Mouse (Mus musculus): ENCODE measurements around the gene Tmem102. TPM values are rescaled to one million over a fixed set of nuclear protein-coding genes. Genes with fewer than 3 reads are reported as not detected.

Gene Tmem102
- polyA plus RNA-seq, 1 experiment = 0.32 TPM

DNA sequence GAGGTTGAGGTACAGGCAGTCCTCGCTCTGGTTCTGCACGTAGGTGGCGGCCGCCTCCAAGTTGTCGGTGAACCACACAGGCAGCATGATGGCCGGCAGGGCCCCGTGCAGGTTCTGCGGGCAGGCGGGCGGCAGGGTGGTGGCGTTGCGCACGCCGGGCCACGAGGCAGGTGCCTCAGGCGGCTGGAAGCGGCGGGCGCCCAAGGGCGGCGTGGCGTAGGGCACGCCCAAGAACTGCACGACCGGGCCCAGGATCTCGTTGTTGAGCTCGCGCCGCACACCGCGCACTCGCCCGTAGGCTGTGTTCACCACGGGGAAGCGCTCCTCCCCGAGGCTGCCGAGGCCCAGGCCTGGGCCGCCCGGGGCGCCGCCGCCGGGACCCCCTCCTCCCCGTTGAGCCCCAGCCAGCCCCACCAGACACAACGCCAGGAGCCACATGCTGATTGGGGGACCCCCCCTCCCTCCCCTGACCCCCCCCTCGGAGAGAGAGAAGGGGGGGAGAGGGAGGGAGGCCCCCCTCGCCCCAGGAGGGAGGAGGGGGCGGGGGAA, 28.7 kb upstream of the Tmem102 start:
- Histone ChIP-seq H3ac (ENCODE audit: control insufficient read depth, insufficient read length, low read depth) (no peak overlapping the region), H3K36me3 (ENCODE audit: control insufficient read depth, insufficient read depth) (peaks cover 12% of the 10 kb centered on the region), H3K27me3 (ENCODE audit: control insufficient read depth, insufficient read depth, insufficient read length) (no peaks in the 10 kb centered on the region), H3K79me3 (ENCODE audit: low read depth) (no peaks in the 10 kb centered on the region), H3K79me2 (ENCODE audit: control insufficient read depth, insufficient read depth) (peaks cover 13% of the 10 kb centered on the region), H3K4me3 (ENCODE audit: insufficient read depth, poor library complexity, severe bottlenecking) (no peak overlapping the region)
- TF ChIP-seq FOSL1 (IDR thresholded peaks at IDR 0.05; ENCODE audit: insufficient read depth, low read length, poor library complexity, severe bottlenecking) (no peak), MYOG (IDR thresholded peaks at IDR 0.05; ENCODE audit: control insufficient read depth, extremely low read depth, insufficient read length) (no peak), USF1 (IDR thresholded peaks at IDR 0.05; ENCODE audit: low read depth) (no peak), MYOD1 (IDR thresholded peaks at IDR 0.05; ENCODE audit: control insufficient read depth, insufficient read length, low read depth) (no peak), CTCF (IDR thresholded peaks at IDR 0.05; ENCODE audit: control insufficient read depth, insufficient read depth, insufficient read length) (no peak), MAX (IDR thresholded peaks at IDR 0.05) (no peak), CEBPB (IDR thresholded peaks at IDR 0.05; ENCODE audit: low read depth) (no peak)

DNA sequence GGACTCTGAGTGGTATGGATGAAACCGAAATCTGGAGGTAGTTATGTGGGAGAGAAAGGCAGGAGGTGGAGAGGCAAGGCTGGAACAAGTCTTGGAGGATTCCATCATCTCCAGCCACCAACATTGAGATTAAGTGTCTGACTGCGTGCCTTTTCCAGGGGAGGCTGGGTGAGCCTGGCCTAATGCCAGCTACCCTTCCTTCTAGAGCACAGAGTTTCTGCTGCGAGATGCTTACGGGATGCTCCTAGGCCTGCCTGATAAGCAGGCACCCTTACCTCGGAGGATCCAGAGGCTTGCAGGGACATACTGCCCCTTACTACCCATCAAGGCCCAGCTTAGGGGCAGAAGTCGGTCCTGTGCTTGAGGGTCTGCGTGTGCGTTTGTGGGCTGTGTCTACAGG, 28.1 kb upstream of the Tmem102 start:
- H3K4me3 ChIP-seq (ENCODE audit: insufficient read depth, poor library complexity, severe bottlenecking) = no peak overlapping the region
- TF ChIP-seq USF1 (IDR thresholded peaks at IDR 0.05; ENCODE audit: low read depth) (no peak), MAX (IDR thresholded peaks at IDR 0.05) (no peak), MYOD1 (IDR thresholded peaks at IDR 0.05; ENCODE audit: control insufficient read depth, insufficient read length, low read depth) (no peak), CEBPB (IDR thresholded peaks at IDR 0.05; ENCODE audit: low read depth) (no peak), CTCF (IDR thresholded peaks at IDR 0.05; ENCODE audit: control insufficient read depth, insufficient read depth, insufficient read length) (no peak), MYOG (IDR thresholded peaks at IDR 0.05; ENCODE audit: control insufficient read depth, extremely low read depth, insufficient read length) (no peak), FOSL1 (IDR thresholded peaks at IDR 0.05; ENCODE audit: insufficient read depth, low read length, poor library complexity, severe bottlenecking) (no peak)
- no peak overlapping the region for H3ac ChIP-seq (ENCODE audit: control insufficient read depth, insufficient read length, low read depth)
- H3K79me2 ChIP-seq (ENCODE audit: control insufficient read depth, insufficient read depth) = peaks cover 9% of the 10 kb centered on the region
- H3K36me3 ChIP-seq (ENCODE audit: control insufficient read depth, insufficient read depth) = peaks cover 12% of the 10 kb centered on the region
- no peaks in the 10 kb centered on the region for H3K79me3 ChIP-seq (ENCODE audit: low read depth)
- H3K27me3 ChIP-seq (ENCODE audit: control insufficient read depth, insufficient read depth, insufficient read length) = no peaks in the 10 kb centered on the region

DNA sequence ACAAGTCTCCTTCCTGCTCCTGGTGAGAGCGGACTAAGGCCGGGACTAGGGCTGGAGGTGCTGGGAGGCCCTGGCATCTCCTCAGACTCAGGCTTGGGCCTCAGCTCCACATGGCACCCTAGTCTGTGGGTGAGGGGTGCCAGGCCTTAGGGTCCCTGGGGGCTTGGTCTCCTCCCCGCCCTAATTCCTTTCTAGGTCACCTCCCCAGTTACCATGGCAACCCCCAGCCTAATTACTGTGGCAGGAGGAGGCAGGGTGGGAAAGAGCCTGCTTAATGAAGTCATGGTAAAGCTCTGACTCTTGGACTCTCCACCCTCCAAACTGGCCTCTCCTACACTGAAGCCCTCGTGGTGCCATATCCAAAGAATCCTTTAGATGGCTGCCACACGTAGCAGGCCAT, 23.4 kb upstream of the Tmem102 start:
- H3K4me3 ChIP-seq (ENCODE audit: insufficient read depth, poor library complexity, severe bottlenecking) = no peak overlapping the region
- no peaks in the 10 kb centered on the region for H3K79me3 ChIP-seq (ENCODE audit: low read depth)
- TF ChIP-seq MYOD1 (IDR thresholded peaks at IDR 0.05; ENCODE audit: control insufficient read depth, insufficient read length, low read depth) = no peak
- TF ChIP-seq CEBPB (IDR thresholded peaks at IDR 0.05; ENCODE audit: low read depth) = no peak
- no peak for TF ChIP-seq MAX (IDR thresholded peaks at IDR 0.05)
- TF ChIP-seq MYOG (IDR thresholded peaks at IDR 0.05; ENCODE audit: control insufficient read depth, extremely low read depth, insufficient read length) = no peak
- TF ChIP-seq FOSL1 (IDR thresholded peaks at IDR 0.05; ENCODE audit: insufficient read depth, low read length, poor library complexity, severe bottlenecking) = no peak
- no peak for TF ChIP-seq CTCF (IDR thresholded peaks at IDR 0.05; ENCODE audit: control insufficient read depth, insufficient read depth, insufficient read length)
- no peak for TF ChIP-seq USF1 (IDR thresholded peaks at IDR 0.05; ENCODE audit: low read depth)
- H3K79me2 ChIP-seq (ENCODE audit: control insufficient read depth, insufficient read depth) = no peaks in the 10 kb centered on the region
- H3ac ChIP-seq (ENCODE audit: control insufficient read depth, insufficient read length, low read depth) = no peak overlapping the region
- peaks cover 22% of the 10 kb centered on the region for H3K36me3 ChIP-seq (ENCODE audit: control insufficient read depth, insufficient read depth)
- no peaks in the 10 kb centered on the region for H3K27me3 ChIP-seq (ENCODE audit: control insufficient read depth, insufficient read depth, insufficient read length)

DNA sequence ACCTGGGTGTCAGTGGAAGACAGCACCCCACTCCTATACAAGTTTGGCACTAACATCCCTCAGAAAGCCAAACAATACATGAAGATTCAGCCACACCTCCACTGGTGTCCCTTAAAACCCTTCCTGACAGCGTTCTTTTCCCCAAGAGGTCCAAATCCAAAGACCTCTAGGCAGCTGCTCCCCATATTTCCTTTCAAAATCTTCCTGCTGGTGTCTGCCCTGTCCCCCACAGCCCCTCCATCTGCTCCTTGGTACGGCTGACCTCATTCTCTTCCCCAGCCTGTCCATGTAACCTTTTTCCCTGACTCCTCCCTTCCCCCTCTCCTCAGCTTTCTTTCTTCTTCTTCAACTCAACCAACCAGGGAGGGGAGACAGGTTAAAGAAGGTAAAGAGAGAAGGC, 18.0 kb upstream of the Tmem102 start:
- no peak overlapping the region for H3K4me3 ChIP-seq (ENCODE audit: insufficient read depth, poor library complexity, severe bottlenecking)
- peaks cover 10% of the 10 kb centered on the region for H3K36me3 ChIP-seq (ENCODE audit: control insufficient read depth, insufficient read depth)
- H3K79me3 ChIP-seq (ENCODE audit: low read depth) = no peaks in the 10 kb centered on the region
- no peaks in the 10 kb centered on the region for H3K79me2 ChIP-seq (ENCODE audit: control insufficient read depth, insufficient read depth)
- TF ChIP-seq MAX (IDR thresholded peaks at IDR 0.05) (no peak), CEBPB (IDR thresholded peaks at IDR 0.05; ENCODE audit: low read depth) (no peak), USF1 (IDR thresholded peaks at IDR 0.05; ENCODE audit: low read depth) (no peak), CTCF (IDR thresholded peaks at IDR 0.05; ENCODE audit: control insufficient read depth, insufficient read depth, insufficient read length) (no peak), MYOG (IDR thresholded peaks at IDR 0.05; ENCODE audit: control insufficient read depth, extremely low read depth, insufficient read length) (no peak), FOSL1 (IDR thresholded peaks at IDR 0.05; ENCODE audit: insufficient read depth, low read length, poor library complexity, severe bottlenecking) (no peak), MYOD1 (IDR thresholded peaks at IDR 0.05; ENCODE audit: control insufficient read depth, insufficient read length, low read depth) (no peak)
- no peak overlapping the region for H3ac ChIP-seq (ENCODE audit: control insufficient read depth, insufficient read length, low read depth)
- no peaks in the 10 kb centered on the region for H3K27me3 ChIP-seq (ENCODE audit: control insufficient read depth, insufficient read depth, insufficient read length)

DNA sequence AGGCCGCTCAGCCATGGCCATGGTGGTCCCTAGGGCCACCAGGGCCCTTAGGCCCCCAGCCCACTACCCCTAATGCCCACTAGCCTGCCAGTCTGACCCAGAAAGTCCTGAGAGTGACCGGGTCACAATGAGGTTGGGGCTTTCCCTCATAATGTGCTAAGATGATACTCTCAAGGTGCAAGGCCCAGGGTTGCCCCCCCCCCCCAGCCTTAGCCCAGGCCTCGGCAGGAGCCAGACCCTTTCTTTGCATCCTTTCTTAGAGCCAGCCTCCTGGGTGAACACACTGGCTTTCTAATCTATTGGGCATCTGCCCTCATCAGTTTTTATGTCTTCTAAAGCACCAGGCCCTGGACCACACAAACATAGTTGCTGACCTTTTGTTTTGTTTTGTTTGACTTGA, 16.7 kb upstream of the Tmem102 start, which contains the start of gene Spem1:
TSS of gene Spem1 (minus strand) at position 101 of the 400 bp plus-strand sequence.
- H3K36me3 ChIP-seq (ENCODE audit: control insufficient read depth, insufficient read depth) = peaks cover 2% of the 10 kb centered on the region
- no peak within 1 kb of the TSS for H3ac ChIP-seq (ENCODE audit: control insufficient read depth, insufficient read length, low read depth)
- no peaks in the 10 kb centered on the region for H3K79me3 ChIP-seq (ENCODE audit: low read depth)
- no peaks in the 10 kb centered on the region for H3K79me2 ChIP-seq (ENCODE audit: control insufficient read depth, insufficient read depth)
- H3K27me3 ChIP-seq (ENCODE audit: control insufficient read depth, insufficient read depth, insufficient read length) = no peaks in the 10 kb centered on the region
- TF ChIP-seq MYOD1 (IDR thresholded peaks at IDR 0.05; ENCODE audit: control insufficient read depth, insufficient read length, low read depth) (no peak), FOSL1 (IDR thresholded peaks at IDR 0.05; ENCODE audit: insufficient read depth, low read length, poor library complexity, severe bottlenecking) (no peak), USF1 (IDR thresholded peaks at IDR 0.05; ENCODE audit: low read depth) (no peak), CEBPB (IDR thresholded peaks at IDR 0.05; ENCODE audit: low read depth) (no peak), CTCF (IDR thresholded peaks at IDR 0.05; ENCODE audit: control insufficient read depth, insufficient read depth, insufficient read length) (no peak), MYOG (IDR thresholded peaks at IDR 0.05; ENCODE audit: control insufficient read depth, extremely low read depth, insufficient read length) (no peak), MAX (IDR thresholded peaks at IDR 0.05) (no peak)
- no peak within 1 kb of the TSS for H3K4me3 ChIP-seq (ENCODE audit: insufficient read depth, poor library complexity, severe bottlenecking)

Data from C2C12 (cell line).